Mouse (Mus musculus) liver, embryonic 14.5 days (tissue): ENCODE results near the gene Tmem102. TPM values are rescaled to one million over a fixed set of nuclear protein-coding genes. Genes with fewer than 3 reads are reported as not detected.
A peak's percentile ranks its signal among the peaks of the same experiment; 100 is the strongest.

Source experiments
- ATAC-seq: fragments of 200-750 bp; cut with Nextera tagmentation; 2 replicates; pipeline ENCODE4 v1.8.0; 2017; ENCODE audit warnings: moderate number of reproducible peaks, mild to moderate bottlenecking, moderate library complexity; ENCODE audit not compliant: insufficient read depth
- DNase-seq, 3 experiments: peaks; one replicate each; pipeline ENCODE4 v3.0.0-alpha.2; 2012 to 2013; ENCODE audit warnings: low read depth in 3 of 3, low spot score in 3 of 3
- H3K27ac ChIP-seq: fragments of 300-500 bp; sonication (generic); 2 replicates; pipeline ENCODE4 v1.5.1; 2014; ENCODE audit warnings: moderate library complexity, mild to moderate bottlenecking, control low read depth, inconsistent platforms
- H3K27me3 ChIP-seq: fragments of 300-500 bp; sonication (generic); 2 replicates; pipeline ENCODE4 v1.6.1; 2014; ENCODE audit warnings: mild to moderate bottlenecking, low read length, moderate library complexity; ENCODE audit not compliant: control insufficient read depth, insufficient read depth
- H3K36me3 ChIP-seq: fragments of 300-500 bp; sonication (generic); replicated peaks from 2 replicates; pipeline ENCODE4 v1.6.1; 2014; ENCODE audit warnings: low read depth; ENCODE audit not compliant: control insufficient read depth, insufficient read depth
- H3K4me1 ChIP-seq, 2 experiments: fragments of 200-500 bp in 1 of 2; fragments of 300-500 bp in 1 of 2; sonication (generic) in 1 of 2; replicated peaks; 2 replicates each; pipeline ENCODE4 v1.6.1; 2012 to 2014; ENCODE audit warnings: antibody characterized with exemption in 1 of 2, inconsistent platforms in 1 of 2, low read length in 1 of 2; ENCODE audit not compliant: control insufficient read depth in 2 of 2, insufficient read depth in 2 of 2
- H3K4me2 ChIP-seq: fragments of 300-500 bp; sonication (generic); 2 replicates; pipeline ENCODE4 v1.6.1; 2014; ENCODE audit warnings: low read depth, mild to moderate bottlenecking, control low read depth, moderate library complexity
- H3K4me3 ChIP-seq, 2 experiments: fragments of 200-500 bp in 1 of 2; fragments of 300-500 bp in 1 of 2; sonication (generic) in 1 of 2; 2 replicates each; pipeline ENCODE4 v1.5.1; 2012 to 2014; ENCODE audit warnings: low read depth in 2 of 2, low read length in 2 of 2, mild to moderate bottlenecking in 2 of 2, control low read depth in 1 of 2, inconsistent platforms in 1 of 2, moderate library complexity in 1 of 2; ENCODE audit not compliant: insufficient read depth in 1 of 2
- H3K9ac ChIP-seq: fragments of 300-500 bp; sonication (generic); replicated peaks from 2 replicates; pipeline ENCODE4 v1.6.1; 2014; ENCODE audit warnings: mild to moderate bottlenecking, control low read depth, moderate library complexity
- H3K9me3 ChIP-seq: fragments of 300-500 bp; sonication (generic); 2 replicates; pipeline ENCODE4 v1.6.1; 2016; ENCODE audit warnings: low read length, mixed read lengths; ENCODE audit not compliant: control insufficient read depth
- CTCF ChIP-seq: IDR thresholded peaks from 2 replicates; pipeline ENCODE4 v1.5.1; 2016; ENCODE audit warnings: antibody characterized with exemption, low read depth, control low read depth
- EP300 ChIP-seq: IDR thresholded peaks from 2 replicates; pipeline ENCODE4 v1.6.1; 2016; ENCODE audit warnings: antibody characterized with exemption, low read depth
- WGBS: fragments of 180-500 bp; shearing (Covaris S2); extraction: QIAGEN DNeasy Blood & Tissue Kit; methylation state at CpG from one replicate; pipeline ENCODE4 v1.1.7; 2014; ENCODE audit not compliant: insufficient replicate concordance; 5-methylcytosine and 5-hydroxymethylcytosine counted together
- polyA plus RNA-seq, 2 experiments: library from polyadenylated mRNA; depleted of rRNA in 1 of 2; stranded (reverse) in 1 of 2; unstranded in 1 of 2; fragments of >200 nt; fragmentation: Nextera tagmentation in 1 of 2; extraction: Ambion mirVana in 1 of 2; gene quantifications; 2 replicates each; pipeline versions ENCODE4 v1.2.1 to v1.2.3; 2012 to 2014

Gene Tmem102
- polyA plus RNA-seq, 2 experiments: 0.25 to 0.57 TPM

- WGBS: 62% methylated on average over 10 of the region's 10 CpGs
- Histone ChIP-seq H3K27ac (no peak overlapping the region), H3K27me3 (peaks cover 7% of the 10 kb centered on the region), H3K4me2 (no peak overlapping the region), H3K4me3 (no peak overlapping the region), H3K9ac (no peak overlapping the region), H3K36me3 (no peaks in the 10 kb centered on the region), H3K4me1 (no peaks in the 10 kb centered on the region), H3K9me3 (no peaks in the 10 kb centered on the region)
- DNase-seq (no peak), ATAC-seq (no peak)
- TF ChIP-seq EP300 (no peak), CTCF (no peak)
Observed at GRCm38 (mm10) chr11:69775716-69776115, 29.7 kb downstream of the Tmem102 start.

GRCm38 (mm10) chr11:69774961-69775360 is 30.5 kb downstream of the Tmem102 start:
- H3K27me3 ChIP-seq: peaks cover 4% of the 10 kb centered on the region; the same call in 1 of the 2 replicates
- H3K36me3 ChIP-seq: no peaks in the 10 kb centered on the region
- H3K27ac ChIP-seq: no peak overlapping the region
- no peak overlapping the region for H3K4me3 ChIP-seq
- no peak overlapping the region for H3K4me2 ChIP-seq
- H3K9ac ChIP-seq: no peak overlapping the region
- 33% methylated on average over 5 of the region's 5 CpGs for WGBS
- TF ChIP-seq CTCF: no peak
- TF ChIP-seq EP300: no peak
- H3K4me1 ChIP-seq: no peaks in the 10 kb centered on the region
- no peaks in the 10 kb centered on the region for H3K9me3 ChIP-seq
- DNase-seq (no peak), ATAC-seq (no peak)

- Histone ChIP-seq H3K9ac (no peak overlapping the region), H3K27ac (no peak overlapping the region), H3K27me3 (no peaks in the 10 kb centered on the region), H3K9me3 (no peaks in the 10 kb centered on the region), H3K4me1 (peaks cover 2 to 13% of the 10 kb centered on the region in 2 experiments), H3K4me2 (0 out of 2 replicates have a peak overlapping the region, but pooled peaks have one; percentile 94), H3K4me3 (no peak overlapping the region), H3K36me3 (no peaks in the 10 kb centered on the region)
- DNase-seq (no peak), ATAC-seq (no peak)
- WGBS: 66% methylated on average over 4 of the region's 4 CpGs
- TF ChIP-seq EP300 (no peak), CTCF (no peak)
Observed at GRCm38 (mm10) chr11:69767625-69767909, 37.9 kb downstream of the Tmem102 start.

GRCm38 (mm10) chr11:69766872-69767624 is 38.4 kb downstream of the Tmem102 start:
- ATAC-seq (no peak), DNase-seq (no peak)
- H3K9me3 ChIP-seq: no peaks in the 10 kb centered on the region
- no peaks in the 10 kb centered on the region for H3K27me3 ChIP-seq
- no peaks in the 10 kb centered on the region for H3K36me3 ChIP-seq
- H3K4me2 ChIP-seq: peak overlapping the region; percentile 94
- no peak for TF ChIP-seq EP300
- no peak for TF ChIP-seq CTCF
- 69% methylated on average over 13 of the region's 13 CpGs for whole genome bisulfite sequencing
- H3K4me1 ChIP-seq: peaks cover 2 to 13% of the 10 kb centered on the region in 2 experiments
- H3K27ac ChIP-seq: no peak overlapping the region
- peak overlapping the region; percentile 68 to 75 for H3K4me3 ChIP-seq
- no peak overlapping the region for H3K9ac ChIP-seq

GRCm38 (mm10) chr11:69766126-69766609 is 39.3 kb downstream of the Tmem102 start:
- peak; percentile 74 for ATAC-seq
- peak overlapping the region; percentile 78 for H3K9ac ChIP-seq
- peak overlapping the region; percentile 94 for H3K4me2 ChIP-seq
- H3K36me3 ChIP-seq: no peaks in the 10 kb centered on the region
- peak overlapping the region; percentile 29 for H3K27ac ChIP-seq
- peak overlapping the region; percentile 68 to 75 for H3K4me3 ChIP-seq
- DNase-seq: peak in 1 of 3 experiments; percentile 30
- WGBS: under 1% methylated on average over 37 of the region's 37 CpGs
- H3K4me1 ChIP-seq: peaks cover 2 to 13% of the 10 kb centered on the region in 2 experiments
- no peaks in the 10 kb centered on the region for H3K27me3 ChIP-seq
- TF ChIP-seq CTCF (no peak), EP300 (no peak)
- H3K9me3 ChIP-seq: no peaks in the 10 kb centered on the region
